Mouse (Mus musculus): Measurements from ENCODE around the gene Ranbp3l. TPM values are rescaled to one million over a fixed set of nuclear protein-coding genes. Genes with fewer than 3 reads are reported as not detected.

Ranbp3l gene
- 7.9 and 9.3 TPM in 2 replicates for polyA plus RNA-seq (2012; rRNA removed)

GRCm38 (mm10) chr15:8967573-8968228, at the start of gene Ranbp3l:
Gene Ranbp3l (plus strand): TSS chr15:8967949.

GRCm38 (mm10) chr15:9070912-9071555, 103.3 kb downstream of the Ranbp3l start, which contains the start of gene Nadk2:
Gene Nadk2 (plus strand): TSS chr15:9071260.

Other genes with a start within 250 kb of the Ranbp3l start
- gene Nadk2, start 103.3 kb downstream of the Ranbp3l start, polyA plus RNA-seq (2012; rRNA removed) = 41.0 and 44.6 TPM in 2 replicates
- gene Lmbrd2, start 172.6 kb downstream of the Ranbp3l start, polyA plus RNA-seq (2012; rRNA removed) = 10.6 and 11.0 TPM in 2 replicates
- 18.8 and 20.8 TPM in 2 replicates for gene Skp2, start 187.5 kb downstream of the Ranbp3l start, polyA plus RNA-seq (2012; rRNA removed)

Measured in central nervous system, embryonic 14 days (tissue).